Mouse (Mus musculus) G1E-ER4 (cell line): Measurements from ENCODE around the gene Slc35e1. TPM values are rescaled to one million over a fixed set of nuclear protein-coding genes. Genes with fewer than 3 reads are reported as not detected.

Source experiments
- GATA1 ChIP-seq: IDR thresholded peaks from one replicate; pipeline ENCODE4 v1.8.0; 2012; ENCODE audit warnings: low read length, inconsistent platforms
- polyA plus RNA-seq: library from polyadenylated mRNA; stranded (reverse); fragments of >175 nt; gene quantifications from 2 replicates; pipeline ENCODE4 v1.2.3, GENCODE M21; 2012

Gene Slc35e1
- polyA plus RNA-seq, 1 experiment, result 9.8 TPM

DNA sequence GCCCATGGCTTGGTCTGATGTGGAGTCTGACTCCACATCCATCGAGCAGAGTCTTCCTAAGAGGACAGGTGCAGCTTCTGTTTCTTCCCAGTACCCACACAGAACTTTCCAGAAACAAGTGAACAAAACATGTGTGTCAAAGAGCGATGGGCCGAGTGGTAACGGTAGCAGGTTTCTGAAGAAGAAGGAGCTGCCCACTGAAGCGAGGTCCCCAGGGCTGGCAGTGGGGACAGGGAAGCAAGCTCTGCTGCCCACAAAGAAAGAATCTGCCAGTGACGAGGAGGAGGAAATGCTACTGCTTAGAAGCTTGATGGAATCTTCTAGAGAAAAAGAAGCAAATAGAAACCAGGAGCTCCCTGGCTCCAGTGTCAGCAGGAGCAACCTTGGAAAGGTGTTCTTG is 47.3 kb downstream of the Slc35e1 start:
- TF ChIP-seq GATA1, result no peak

DNA sequence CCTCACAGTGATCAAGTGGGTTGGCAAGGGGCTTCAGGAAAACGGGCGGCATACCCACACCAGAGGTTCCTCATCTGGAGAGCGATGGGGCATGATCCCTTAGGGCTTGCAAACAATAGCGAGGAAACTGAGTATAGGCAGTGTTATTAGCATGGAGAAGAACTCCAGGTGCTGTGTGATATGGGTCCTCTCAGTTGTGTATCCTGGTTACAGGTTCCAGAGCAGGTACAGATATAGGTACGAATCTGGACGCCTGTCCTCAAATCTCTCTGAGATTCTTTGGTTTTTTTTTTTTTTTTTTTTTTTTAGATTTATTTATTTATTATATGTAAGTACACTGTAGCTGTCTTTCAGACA is 48.4 kb downstream of the Slc35e1 start:
- TF ChIP-seq GATA1, result no peak

DNA sequence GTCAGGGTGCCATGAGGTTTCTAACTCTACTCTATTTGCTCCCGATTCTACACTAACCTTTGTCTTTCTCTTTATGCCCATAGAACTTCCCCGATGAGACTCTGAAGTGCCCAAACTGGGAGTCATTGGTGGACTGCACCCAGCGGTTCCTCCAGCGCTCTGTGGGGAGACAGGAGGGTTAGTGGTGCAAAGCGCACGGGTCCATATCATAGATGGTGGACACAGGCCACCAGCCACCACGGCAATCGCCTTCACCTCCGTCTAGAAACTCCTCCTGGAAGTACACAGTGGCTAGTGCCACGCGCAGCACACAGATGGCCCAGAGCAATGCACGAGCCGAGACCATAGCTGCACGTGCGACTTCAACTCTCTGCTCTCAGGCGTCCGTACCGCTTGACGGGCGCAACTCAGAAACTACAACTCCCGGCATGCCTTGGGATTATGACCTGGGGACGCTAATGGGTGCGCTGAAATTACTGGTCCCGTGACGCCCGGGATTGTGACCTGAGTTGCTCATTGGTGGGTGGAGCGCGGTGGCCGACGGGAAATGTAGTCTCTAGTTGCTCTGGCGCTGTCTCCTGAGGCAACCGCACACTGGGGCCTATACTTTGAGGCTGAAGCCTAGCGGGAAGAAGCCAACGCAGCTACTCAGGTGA is 48.9 kb downstream of the Slc35e1 start, which contains the start of the genes Calr3 and 1700030K09Rik:
Calr3 (minus strand) TSS at position 533 of the 656 bp plus-strand sequence.
1700030K09Rik (plus strand) TSS at position 543 of the 656 bp plus-strand sequence.
- no peak for TF ChIP-seq GATA1

DNA sequence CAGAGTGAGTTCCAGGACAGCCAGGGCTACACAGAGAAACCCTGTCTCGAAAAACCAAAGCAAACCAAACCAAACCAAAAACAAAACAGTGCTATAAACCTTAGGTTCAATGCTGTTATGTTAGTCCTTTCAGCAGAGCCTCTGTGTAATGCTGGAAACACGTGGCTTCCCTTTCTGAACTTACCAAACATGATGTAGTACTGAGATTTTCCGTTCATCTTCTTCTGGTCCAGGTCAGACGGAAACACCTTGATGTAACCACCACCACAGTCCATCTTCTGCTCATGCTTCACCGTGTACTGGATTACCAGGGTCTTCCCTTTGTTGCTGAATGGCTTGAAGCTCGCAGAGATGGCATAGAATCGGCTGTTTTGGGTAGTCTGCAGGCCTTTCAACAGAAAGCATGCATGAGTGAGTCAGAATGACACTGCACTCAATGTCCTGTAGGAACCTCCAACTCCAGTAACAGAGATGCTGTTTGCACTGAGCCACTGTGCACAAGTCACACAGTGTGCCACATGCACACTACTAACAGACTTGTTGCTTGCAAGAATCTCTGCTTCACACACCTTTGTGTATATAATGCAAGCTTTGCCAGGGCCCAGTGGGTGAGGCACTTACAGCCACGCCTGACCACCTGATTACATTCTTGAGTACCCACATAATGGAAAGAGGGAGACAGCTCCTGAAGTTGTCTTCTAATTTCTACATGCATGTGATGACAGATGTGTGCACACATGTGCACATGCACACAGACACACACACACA is 54.0 kb downstream of the Slc35e1 start:
- TF ChIP-seq GATA1, result no peak

DNA sequence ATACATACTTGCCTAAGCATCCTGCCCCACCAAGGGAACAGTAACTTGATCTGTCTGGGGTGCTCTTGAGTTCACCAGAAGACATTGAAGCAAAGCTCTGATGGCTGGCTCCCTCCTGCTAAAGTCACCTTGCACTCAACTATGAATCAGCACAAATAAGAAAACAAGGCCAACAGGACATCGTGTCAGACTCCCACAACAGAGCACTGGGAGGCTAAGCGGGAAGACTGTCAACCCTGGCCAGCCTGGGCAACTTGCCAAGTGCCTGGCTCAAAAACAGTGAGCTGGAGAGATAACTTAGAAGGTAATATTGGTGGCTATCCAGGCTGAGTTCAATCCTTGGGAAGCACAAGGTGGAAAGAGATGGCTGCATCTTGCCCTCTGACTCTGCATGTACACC is 57.5 kb downstream of the Slc35e1 start:
- no peak for TF ChIP-seq GATA1

Other genes with a start within 250 kb of the Slc35e1 start
- gene Gm10282, start 187.4 kb downstream of the Slc35e1 start, polyA plus RNA-seq, result 179 and 219 TPM in 2 replicates
- gene Klf2, start 173.6 kb downstream of the Slc35e1 start, polyA plus RNA-seq, result 0.06 and 0.12 TPM in 2 replicates
- gene Eps15l1, start 71.2 kb downstream of the Slc35e1 start, polyA plus RNA-seq, result 7.4 and 14.4 TPM in 2 replicates
- 0.03 and 0.16 TPM in 2 replicates for gene Calr3, start 48.7 kb downstream of the Slc35e1 start, polyA plus RNA-seq
- gene 1700030K09Rik, start 48.7 kb downstream of the Slc35e1 start, polyA plus RNA-seq, result 4.8 and 5.6 TPM in 2 replicates
- gene Cherp, start 17.4 kb downstream of the Slc35e1 start, polyA plus RNA-seq, result 273 and 274 TPM in 2 replicates
- gene Med26, start 55.7 kb upstream of the Slc35e1 start, polyA plus RNA-seq, result 42.2 and 54.4 TPM in 2 replicates
- 9.3 and 11.3 TPM in 2 replicates for gene Smim7, start 78.5 kb upstream of the Slc35e1 start, polyA plus RNA-seq
- gene Tmem38a, start 79.4 kb upstream of the Slc35e1 start, polyA plus RNA-seq, result 1.4 and 1.5 TPM in 2 replicates
- 0.01 TPM in 1 of 2 replicates, not detected in the other for gene Nwd1, start 154.1 kb upstream of the Slc35e1 start, polyA plus RNA-seq
- gene Sin3b, start 230.7 kb upstream of the Slc35e1 start, polyA plus RNA-seq, result 57.0 and 57.3 TPM in 2 replicates